Mouse (Mus musculus) ES-E14 (cell line): ENCODE data around the gene Endou.

Experiments
- CHD2 ChIP-seq: IDR thresholded peaks from 2 replicates; pipeline ENCODE4 v1.6.1; 2014; ENCODE audit warnings: mild to moderate bottlenecking, low read depth, low read length, inconsistent platforms
- HCFC1 ChIP-seq: IDR thresholded peaks from 2 replicates; pipeline ENCODE4 v1.6.1; 2012; ENCODE audit warnings: low read length, inconsistent platforms, borderline replicate concordance; ENCODE audit not compliant: insufficient read depth
- MAFK ChIP-seq: IDR thresholded peaks from 2 replicates; pipeline ENCODE4 v1.6.1; 2014; ENCODE audit warnings: mild to moderate bottlenecking, low read depth, low read length, inconsistent platforms; ENCODE audit not compliant: insufficient read depth
- ZC3H11A ChIP-seq: IDR thresholded peaks from 2 replicates; pipeline ENCODE4 v1.6.1; 2012; ENCODE audit warnings: low read depth, mild to moderate bottlenecking, inconsistent platforms, low read length, borderline replicate concordance
- ZNF384 ChIP-seq: IDR thresholded peaks from 2 replicates; pipeline ENCODE4 v1.6.1; 2012; ENCODE audit warnings: low read depth, low read length, inconsistent platforms

DNA sequence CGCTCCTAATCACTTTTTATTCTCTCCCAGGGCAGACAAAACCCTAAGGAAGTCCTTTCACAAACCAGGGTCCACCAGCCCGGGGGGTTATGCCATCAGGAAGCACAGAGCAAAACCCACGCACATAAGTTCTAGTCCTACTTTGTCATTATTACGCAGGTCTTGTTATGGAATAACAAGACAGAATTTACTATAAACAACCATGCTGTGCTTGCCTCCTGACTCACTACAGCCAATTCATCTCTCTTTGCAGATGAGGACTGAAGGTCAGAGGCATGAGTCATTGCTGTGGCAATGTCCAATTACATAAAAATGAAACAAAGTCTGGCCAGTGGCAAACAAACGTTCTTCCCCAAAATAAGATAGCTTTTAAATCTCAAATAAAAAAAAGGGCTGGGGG, 37.7 kb downstream of the Endou start:
- TF ChIP-seq MAFK (no peak), ZC3H11A (no peak), CHD2 (no peak), ZNF384 (no peak), HCFC1 (no peak)
